Mouse (Mus musculus): ENCODE measurements around the gene Ptpa.
A peak's percentile ranks its signal among the peaks of the same experiment; 100 is the strongest.

The Ptpa gene

GRCm38 (mm10) chr2:30415936-30416648, at the start of gene Ptpa:
Ptpa (plus strand) TSS chr2:30416039.
- peak; percentile 92 to 96 for DNase-seq (ENCODE audit: low spot score in 2 of 2)

GRCm38 (mm10) chr2:30366203-30366602, 49.6 kb upstream of the Ptpa start:
- DNase-seq (ENCODE audit: low spot score in 2 of 2), result no peak

GRCm38 (mm10) chr2:30371544-30371943, 44.3 kb upstream of the Ptpa start:
- no peak for DNase-seq (ENCODE audit: low spot score in 2 of 2)

- no peak for DNase-seq (ENCODE audit: low spot score in 2 of 2)
Measured at GRCm38 (mm10) chr2:30372726-30373125, 43.1 kb upstream of the Ptpa start.

- DNase-seq (ENCODE audit: low spot score in 2 of 2), result no peak
Measured at GRCm38 (mm10) chr2:30375893-30376292, 39.9 kb upstream of the Ptpa start.

GRCm38 (mm10) chr2:30377721-30378120, 38.1 kb upstream of the Ptpa start:
- no peak for DNase-seq (ENCODE audit: low spot score in 2 of 2)

- DNase-seq (ENCODE audit: low spot score in 2 of 2), result no peak
Measured at GRCm38 (mm10) chr2:30379307-30379706, 36.5 kb upstream of the Ptpa start.

- DNase-seq (ENCODE audit: low spot score in 2 of 2), result no peak
Measured at GRCm38 (mm10) chr2:30380564-30381376, 35.1 kb upstream of the Ptpa start.

- no peak for DNase-seq (ENCODE audit: low spot score in 2 of 2)
Measured at GRCm38 (mm10) chr2:30381377-30381725, 34.5 kb upstream of the Ptpa start.

- no peak for DNase-seq (ENCODE audit: low spot score in 2 of 2)
Measured at GRCm38 (mm10) chr2:30384814-30385213, 31.0 kb upstream of the Ptpa start.

- DNase-seq (ENCODE audit: low spot score in 2 of 2), result no peak
Measured at GRCm38 (mm10) chr2:30385591-30385990, 30.2 kb upstream of the Ptpa start.

GRCm38 (mm10) chr2:30386913-30387312, 28.9 kb upstream of the Ptpa start:
- no peak for DNase-seq (ENCODE audit: low spot score in 2 of 2)

GRCm38 (mm10) chr2:30389000-30389399, 26.8 kb upstream of the Ptpa start:
- DNase-seq (ENCODE audit: low spot score in 2 of 2), result no peak

- peak; percentile 93 to 98 for DNase-seq (ENCODE audit: low spot score in 2 of 2)
Measured at GRCm38 (mm10) chr2:30392114-30392576, 23.7 kb upstream of the Ptpa start, which contains the start of gene Dolpp1. Dolpp1 (plus strand) TSS chr2:30392254.

GRCm38 (mm10) chr2:30392577-30393369, 23.1 kb upstream of the Ptpa start:
- peak; percentile 28 to 80 for DNase-seq (ENCODE audit: low spot score in 2 of 2)

- no peak for DNase-seq (ENCODE audit: low spot score in 2 of 2)
Measured at GRCm38 (mm10) chr2:30393370-30393656, 22.5 kb upstream of the Ptpa start.

- DNase-seq (ENCODE audit: low spot score in 2 of 2), result no peak
Measured at GRCm38 (mm10) chr2:30395757-30396156, 20.1 kb upstream of the Ptpa start.

- no peak for DNase-seq (ENCODE audit: low spot score in 2 of 2)
Measured at GRCm38 (mm10) chr2:30396246-30396645, 19.6 kb upstream of the Ptpa start.

GRCm38 (mm10) chr2:30397986-30398512, 17.8 kb upstream of the Ptpa start:
- no peak for DNase-seq (ENCODE audit: low spot score in 2 of 2)

GRCm38 (mm10) chr2:30399191-30400171, 16.4 kb upstream of the Ptpa start:
- no peak for DNase-seq (ENCODE audit: low spot score in 2 of 2)

- DNase-seq (ENCODE audit: low spot score in 2 of 2), result no peak
Measured at GRCm38 (mm10) chr2:30401581-30401980, 14.3 kb upstream of the Ptpa start.

Measured in thymus, postnatal 10 days (tissue).